Mouse (Mus musculus): ENCODE measurements around the gene Ptprm. TPM values are rescaled to one million over a fixed set of nuclear protein-coding genes. Genes with fewer than 3 reads are reported as not detected.
A peak's percentile ranks its signal among the peaks of the same experiment; 100 is the strongest.

Gene Ptprm
- polyA plus RNA-seq, 1 experiment from 2014 or later: 16.5 TPM

DNA sequence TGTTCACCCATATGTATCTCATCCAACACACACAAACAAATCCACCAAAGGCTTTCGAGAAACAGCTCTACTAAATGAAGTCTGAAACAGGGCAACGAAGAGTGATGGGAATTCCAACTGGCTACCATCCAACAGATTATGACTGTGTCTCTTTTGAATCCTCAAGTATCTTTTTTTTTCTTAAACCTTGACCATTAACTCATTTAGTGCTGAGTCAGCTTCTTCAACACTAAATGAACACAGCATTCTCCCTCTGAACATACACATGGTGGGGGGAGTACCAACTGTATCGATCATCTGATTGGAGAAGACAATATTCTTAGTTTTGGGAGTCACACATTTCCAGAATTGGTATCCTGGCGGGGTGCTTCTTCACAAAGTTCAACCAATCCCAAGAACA lies 52.2 kb downstream of the Ptprm start:
- no peak for ATAC-seq (ENCODE audit: low FRiP score)
- WGBS: 91% methylated on average over 4 of the region's 4 CpGs

DNA sequence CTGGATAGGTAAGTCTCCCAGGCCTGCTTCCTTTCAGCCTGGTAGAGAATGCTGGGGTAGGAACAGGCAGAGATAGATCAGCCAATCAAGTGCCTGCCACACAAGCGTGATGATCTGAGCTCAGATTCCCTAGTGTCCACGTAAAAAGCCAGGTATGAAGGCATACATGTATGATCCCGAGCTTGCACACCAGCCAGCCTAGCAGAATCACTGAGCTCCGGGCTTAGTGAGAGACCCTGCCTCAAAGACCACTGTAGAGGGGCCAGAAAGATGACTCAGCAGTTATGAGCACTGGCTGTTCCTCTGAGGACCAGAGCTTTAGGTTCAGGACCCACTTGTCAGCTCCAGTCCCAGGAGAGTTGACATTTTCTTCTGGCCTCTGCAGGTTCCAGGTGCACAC lies 52.9 kb downstream of the Ptprm start:
- no peak overlapping the region for H3K4me2 ChIP-seq (replicated peaks)
- H3K4me1 ChIP-seq: peaks cover 9% of the 10 kb centered on the region; the same call in 1 of the 2 replicates
- ATAC-seq (ENCODE audit: low FRiP score): no peak
- no peaks in the 10 kb centered on the region for H3K27me3 ChIP-seq
- H3K9ac ChIP-seq: no peak overlapping the region
- 97% methylated on average over 4 of the region's 4 CpGs for WGBS
- no peaks in the 10 kb centered on the region for H3K36me3 ChIP-seq
- H3K4me3 ChIP-seq: no peak overlapping the region
- no peak overlapping the region for H3K27ac ChIP-seq
- H3K9me3 ChIP-seq (replicated peaks): no peaks in the 10 kb centered on the region

More for the DNA sequence above, 52.2 kb downstream of the Ptprm start:
- H3K4me3 ChIP-seq: no peak overlapping the region
- H3K4me2 ChIP-seq (replicated peaks): no peak overlapping the region
- no peak overlapping the region for H3K9ac ChIP-seq
- H3K9me3 ChIP-seq (replicated peaks): no peaks in the 10 kb centered on the region
- H3K27me3 ChIP-seq: no peaks in the 10 kb centered on the region
- no peaks in the 10 kb centered on the region for H3K36me3 ChIP-seq
- H3K4me1 ChIP-seq: peaks cover 9% of the 10 kb centered on the region; the same call in 1 of the 2 replicates
- no peak overlapping the region for H3K27ac ChIP-seq

DNA sequence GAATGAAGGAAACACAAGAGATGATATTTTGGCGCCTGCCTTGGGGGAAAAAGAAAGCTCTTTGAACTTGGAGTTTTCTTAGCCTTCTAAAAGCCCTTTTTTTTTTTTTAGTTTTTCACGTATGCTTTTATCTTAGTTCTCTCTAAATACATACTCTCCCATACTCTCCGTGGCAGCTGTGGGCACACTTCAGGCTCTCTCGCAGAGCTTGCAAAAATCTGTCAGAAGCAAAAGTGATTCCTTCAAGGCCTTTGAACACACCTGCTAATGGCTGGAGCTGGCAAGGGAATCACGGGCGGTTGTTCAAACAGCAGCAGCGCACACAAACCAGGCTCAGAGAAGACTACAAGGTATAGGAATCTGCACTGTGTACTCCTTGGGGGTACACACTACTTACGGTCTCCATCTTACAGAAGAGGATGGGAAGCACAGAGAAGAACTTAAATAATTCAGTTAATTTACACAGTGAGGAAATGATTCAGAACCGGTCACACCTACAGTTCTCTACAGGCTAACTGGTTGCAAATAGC lies 55.9 kb downstream of the Ptprm start:
- 92% methylated on average over 9 of the region's 9 CpGs for WGBS
- H3K9ac ChIP-seq: no peak overlapping the region
- ATAC-seq (ENCODE audit: low FRiP score): no peak

DNA sequence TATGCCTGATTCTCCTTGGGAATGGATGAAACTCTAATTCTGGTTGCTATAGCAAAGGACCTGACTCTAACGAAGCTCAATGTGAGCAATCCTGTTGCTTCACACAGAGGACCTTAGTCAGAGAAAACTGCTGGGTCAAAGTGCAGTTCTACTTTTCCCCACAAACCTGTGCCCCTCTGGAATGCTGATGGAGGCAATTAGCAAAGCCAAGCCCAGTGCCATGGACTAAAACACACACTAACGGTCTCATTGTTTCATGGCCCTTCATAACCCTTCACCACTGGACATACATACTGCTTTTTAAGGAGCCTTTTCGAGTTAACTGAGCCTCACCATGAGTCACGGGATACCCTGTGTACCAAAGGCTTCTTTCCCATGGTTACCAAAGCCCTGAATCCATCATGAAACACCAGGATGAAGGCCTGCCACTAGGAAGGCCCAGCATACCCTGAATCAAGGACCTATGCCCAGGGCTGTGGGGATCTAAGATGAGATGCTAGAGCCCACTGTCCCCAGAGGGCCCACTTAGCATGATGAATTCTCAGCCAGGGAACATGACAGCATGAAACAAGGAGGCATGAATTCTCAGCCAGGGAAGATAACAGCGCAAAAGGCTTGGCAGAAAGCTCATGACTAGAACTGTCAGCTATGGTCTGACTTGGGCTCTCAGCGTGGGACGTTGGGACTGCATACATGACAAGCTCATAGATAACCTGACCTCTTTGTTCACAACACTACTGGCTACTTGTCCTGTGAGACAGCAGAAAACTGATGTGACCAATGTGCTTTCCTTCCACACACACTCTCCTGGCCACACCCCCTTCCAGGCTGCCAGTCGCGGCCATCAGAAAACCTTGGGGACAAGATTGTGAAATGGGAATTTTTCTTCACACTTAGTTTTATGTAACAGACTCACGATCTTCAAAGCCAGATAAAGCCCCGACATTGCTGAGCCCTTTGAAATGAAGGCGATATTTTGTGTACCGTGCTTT lies 57.4 kb downstream of the Ptprm start:
- WGBS: 91% methylated on average over 13 of the region's 13 CpGs
- no peaks in the 10 kb centered on the region for H3K27me3 ChIP-seq
- no peaks in the 10 kb centered on the region for H3K4me1 ChIP-seq
- no peak overlapping the region for H3K27ac ChIP-seq
- H3K9ac ChIP-seq: no peak overlapping the region
- H3K36me3 ChIP-seq: no peaks in the 10 kb centered on the region
- H3K4me3 ChIP-seq: no peak overlapping the region
- no peak overlapping the region for H3K4me2 ChIP-seq (replicated peaks)
- no peak for ATAC-seq (ENCODE audit: low FRiP score)
- H3K9me3 ChIP-seq (replicated peaks): no peaks in the 10 kb centered on the region

More for the DNA sequence above, 55.9 kb downstream of the Ptprm start:
- no peak overlapping the region for H3K4me2 ChIP-seq (replicated peaks)
- H3K27ac ChIP-seq: no peak overlapping the region
- H3K9me3 ChIP-seq (replicated peaks): no peaks in the 10 kb centered on the region
- H3K27me3 ChIP-seq: no peaks in the 10 kb centered on the region
- no peaks in the 10 kb centered on the region for H3K36me3 ChIP-seq
- H3K4me3 ChIP-seq: no peak overlapping the region
- H3K4me1 ChIP-seq: 0 out of 2 replicates have a peak, but pooled peaks cover 5% of the 10 kb centered on the region

DNA sequence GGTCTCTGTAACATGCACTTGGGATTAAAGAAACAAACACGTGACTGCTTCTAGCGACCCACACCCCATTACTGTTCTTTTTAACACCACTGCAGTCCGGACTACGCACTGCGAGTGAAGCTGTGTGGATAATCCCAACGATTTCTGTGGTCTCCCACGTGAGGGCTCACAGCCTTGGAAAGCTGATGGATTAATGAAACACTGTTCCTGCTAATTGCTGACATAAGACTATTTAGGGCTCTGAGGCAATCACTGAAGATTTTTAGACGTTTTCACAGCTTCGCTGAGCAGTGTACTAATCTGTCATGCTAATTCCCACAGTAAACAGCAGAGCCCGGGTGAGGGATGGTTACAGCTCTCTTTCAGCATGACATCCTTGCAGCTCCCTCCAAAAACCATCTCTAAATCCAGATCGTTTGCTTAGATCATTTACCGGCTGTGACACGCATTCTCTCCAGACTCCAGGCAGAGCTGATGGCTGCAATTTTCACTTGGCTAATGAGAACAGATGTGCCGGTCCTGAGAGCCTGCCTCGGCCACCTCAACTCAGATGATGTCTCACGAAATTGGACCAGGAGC lies 63.5 kb downstream of the Ptprm start:
- H3K4me1 ChIP-seq: peaks cover 11% of the 10 kb centered on the region
- no peaks in the 10 kb centered on the region for H3K27me3 ChIP-seq
- H3K27ac ChIP-seq: peak overlapping the region; percentile 52; the same call in 1 of the 2 replicates
- H3K4me3 ChIP-seq: no peak overlapping the region
- H3K36me3 ChIP-seq: no peaks in the 10 kb centered on the region
- WGBS: 28% methylated on average over 16 of the region's 16 CpGs
- ATAC-seq (ENCODE audit: low FRiP score): peak; percentile 74
- peak overlapping the region; percentile 42 for H3K4me2 ChIP-seq (replicated peaks)
- H3K9ac ChIP-seq: no peak overlapping the region
- no peaks in the 10 kb centered on the region for H3K9me3 ChIP-seq (replicated peaks)

DNA sequence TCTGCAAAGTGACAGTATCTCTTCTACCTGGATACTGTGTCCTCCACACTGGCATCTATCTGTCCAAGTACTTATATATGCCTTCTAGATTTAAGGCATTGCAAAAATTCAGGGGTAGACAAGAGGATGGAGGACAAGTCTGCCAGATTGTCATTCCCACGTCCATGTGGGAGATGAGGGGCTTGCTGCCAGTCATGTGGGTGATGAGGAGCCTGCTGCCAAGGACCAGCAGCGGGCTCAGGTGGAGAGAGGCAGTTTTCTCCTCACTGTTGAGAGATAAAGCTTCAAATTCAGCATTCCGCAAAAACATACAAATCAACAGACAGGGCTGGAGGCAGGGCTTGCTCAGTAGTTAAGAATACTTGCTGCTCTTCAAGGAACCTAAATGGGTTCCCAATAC lies 66.8 kb downstream of the Ptprm start:
- no peak overlapping the region for H3K27ac ChIP-seq
- H3K4me2 ChIP-seq (replicated peaks): no peak overlapping the region
- H3K36me3 ChIP-seq: no peaks in the 10 kb centered on the region
- ATAC-seq (ENCODE audit: low FRiP score): no peak
- WGBS: 89% methylated on average over 3 of the region's 3 CpGs
- H3K9me3 ChIP-seq (replicated peaks): no peaks in the 10 kb centered on the region
- H3K9ac ChIP-seq: no peak overlapping the region
- H3K4me1 ChIP-seq: peaks cover 11% of the 10 kb centered on the region
- H3K4me3 ChIP-seq: no peak overlapping the region
- no peaks in the 10 kb centered on the region for H3K27me3 ChIP-seq

DNA sequence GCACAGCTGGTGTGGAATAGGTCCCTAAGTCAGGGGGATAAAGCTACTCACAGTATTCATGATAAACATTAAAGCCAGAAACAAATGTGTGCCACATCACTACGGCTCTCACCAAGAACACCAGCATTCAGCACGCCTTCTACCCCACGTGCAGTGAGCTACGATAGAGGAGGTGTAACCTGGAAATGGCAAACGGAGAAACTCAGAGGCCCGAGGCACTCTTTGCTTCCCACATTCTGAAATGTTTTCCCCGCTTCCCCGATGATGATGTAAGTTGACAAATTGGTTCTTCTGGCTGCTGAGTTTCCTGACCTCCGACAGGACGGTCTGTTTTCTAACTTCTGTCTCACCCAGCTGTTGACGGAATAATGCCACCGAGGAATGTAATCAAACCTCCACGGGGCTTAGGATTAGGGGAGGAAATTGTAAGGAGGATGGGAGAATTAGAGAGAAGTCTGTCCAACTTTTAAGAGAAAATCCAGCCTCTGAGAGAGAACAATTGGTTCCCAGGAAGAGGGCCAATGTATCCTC lies 72.6 kb downstream of the Ptprm start:
- ATAC-seq (ENCODE audit: low FRiP score): no peak
- 61% methylated on average over 13 of the region's 13 CpGs for WGBS
- Histone ChIP-seq H3K9ac (no peak overlapping the region), H3K9me3 (replicated peaks) (no peaks in the 10 kb centered on the region), H3K27me3 (no peaks in the 10 kb centered on the region), H3K36me3 (no peaks in the 10 kb centered on the region), H3K4me3 (no peak overlapping the region), H3K27ac (no peak overlapping the region), H3K4me2 (replicated peaks) (no peak overlapping the region), H3K4me1 (no peaks in the 10 kb centered on the region)

DNA sequence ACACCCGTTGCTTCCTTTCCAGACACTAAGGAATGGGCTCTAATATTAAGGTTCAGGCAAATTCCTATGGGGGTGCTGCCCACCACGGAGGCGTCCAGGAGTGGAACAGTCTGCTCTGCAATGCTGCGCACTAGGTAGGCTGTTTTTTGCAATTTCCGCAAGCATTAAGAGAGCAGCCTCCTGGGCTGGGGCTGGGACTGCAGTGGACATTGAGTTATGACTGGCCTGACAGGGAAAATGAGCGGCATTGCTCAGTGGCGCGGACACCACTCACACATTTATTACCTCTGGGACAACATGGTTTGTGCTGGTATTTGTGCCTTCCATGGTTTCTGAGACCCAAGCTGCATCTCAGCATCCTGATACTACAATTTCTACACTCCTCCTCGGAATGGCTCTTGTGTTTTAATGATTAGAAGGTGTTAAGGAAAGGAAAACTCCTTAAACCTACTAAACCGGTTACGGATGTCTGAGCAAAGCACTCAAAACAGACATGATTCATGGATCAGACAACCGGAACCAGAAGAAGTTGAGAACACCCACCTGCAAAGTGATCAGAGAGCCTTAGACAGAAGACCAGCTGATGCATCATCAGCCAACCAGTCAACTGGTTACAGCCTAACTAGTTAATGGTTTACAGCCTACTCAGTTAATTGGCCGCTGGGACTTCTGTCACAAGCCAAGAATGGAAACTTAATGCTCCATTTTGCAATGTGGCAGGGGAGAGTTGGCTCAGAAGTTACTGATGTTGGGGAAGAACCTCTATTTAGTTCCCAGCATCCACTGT lies 76.9 kb downstream of the Ptprm start:
- Histone ChIP-seq H3K36me3 (no peaks in the 10 kb centered on the region), H3K4me1 (peaks cover 8% of the 10 kb centered on the region; the same call in 1 of the 2 replicates), H3K27ac (no peak overlapping the region), H3K4me3 (no peak overlapping the region), H3K4me2 (replicated peaks) (no peak overlapping the region), H3K9me3 (replicated peaks) (no peaks in the 10 kb centered on the region), H3K27me3 (no peaks in the 10 kb centered on the region), H3K9ac (no peak overlapping the region)
- no peak for ATAC-seq (ENCODE audit: low FRiP score)
- 93% methylated on average over 13 of the region's 13 CpGs for WGBS

GRCm38 (mm10) chr17:67274531-67275094 lies 79.6 kb downstream of the Ptprm start:
- Histone ChIP-seq H3K36me3 (no peaks in the 10 kb centered on the region), H3K27me3 (no peaks in the 10 kb centered on the region), H3K9me3 (replicated peaks) (no peaks in the 10 kb centered on the region), H3K4me1 (peaks cover 8% of the 10 kb centered on the region; the same call in 1 of the 2 replicates), H3K4me2 (replicated peaks) (0 out of 2 replicates have a peak overlapping the region, but pooled peaks have one; percentile 1), H3K9ac (no peak overlapping the region), H3K4me3 (no peak overlapping the region), H3K27ac (peak overlapping the region; percentile 62)
- peak; percentile 60 for ATAC-seq (ENCODE audit: low FRiP score)
- WGBS: 60% methylated on average over 21 of the region's 21 CpGs

GRCm38 (mm10) chr17:67272928-67273327 lies 81.3 kb downstream of the Ptprm start:
- H3K4me3 ChIP-seq: no peak overlapping the region
- no peaks in the 10 kb centered on the region for H3K27me3 ChIP-seq
- no peak for ATAC-seq (ENCODE audit: low FRiP score)
- peaks cover 8% of the 10 kb centered on the region; the same call in 1 of the 2 replicates for H3K4me1 ChIP-seq
- H3K4me2 ChIP-seq (replicated peaks): no peak overlapping the region
- H3K27ac ChIP-seq: no peak overlapping the region
- no peaks in the 10 kb centered on the region for H3K9me3 ChIP-seq (replicated peaks)
- H3K9ac ChIP-seq: no peak overlapping the region
- H3K36me3 ChIP-seq: no peaks in the 10 kb centered on the region

DNA sequence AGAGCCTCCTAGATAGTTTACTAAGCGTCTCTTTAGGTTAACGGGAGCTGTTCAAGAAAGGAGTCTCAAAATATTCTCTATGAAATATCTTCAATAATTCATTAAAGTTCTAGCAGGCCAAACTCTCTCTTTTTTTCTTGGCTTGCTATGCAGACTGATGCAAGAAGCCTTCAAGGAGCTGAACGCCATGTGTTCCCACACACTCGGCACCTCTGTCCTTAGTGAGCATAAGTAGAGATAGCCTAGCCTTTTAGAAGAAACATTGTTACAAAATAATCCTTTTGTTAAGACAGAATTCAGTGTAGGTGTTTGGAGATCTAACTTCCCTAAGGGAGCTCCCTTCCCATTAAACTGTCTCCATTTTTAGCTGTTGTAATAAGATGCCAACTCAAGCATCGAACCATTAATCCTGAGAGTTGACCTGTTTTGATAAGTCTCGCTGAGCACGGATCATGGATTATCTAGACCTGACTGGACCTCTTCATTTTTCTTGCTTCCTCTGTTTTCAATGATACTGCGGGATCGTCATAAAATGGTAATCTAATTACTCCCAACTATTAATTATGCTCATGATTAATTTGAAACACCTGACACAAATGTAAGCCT lies 85.7 kb downstream of the Ptprm start:
- 84% methylated on average over 9 of the region's 9 CpGs for WGBS
- Histone ChIP-seq H3K4me3 (no peak overlapping the region), H3K27ac (no peak overlapping the region), H3K9ac (no peak overlapping the region), H3K27me3 (no peaks in the 10 kb centered on the region), H3K36me3 (no peaks in the 10 kb centered on the region), H3K4me1 (no peaks in the 10 kb centered on the region), H3K9me3 (replicated peaks) (no peaks in the 10 kb centered on the region), H3K4me2 (replicated peaks) (no peak overlapping the region)
- ATAC-seq (ENCODE audit: low FRiP score): no peak

All from hindbrain, embryonic 12.5 days (tissue).